Mouse (Mus musculus): ENCODE results near the gene Trio. TPM values are rescaled to one million over a fixed set of nuclear protein-coding genes. Genes with fewer than 3 reads are reported as not detected.

The Trio gene
- polyA plus RNA-seq, 1 experiment = 56.3 TPM

DNA sequence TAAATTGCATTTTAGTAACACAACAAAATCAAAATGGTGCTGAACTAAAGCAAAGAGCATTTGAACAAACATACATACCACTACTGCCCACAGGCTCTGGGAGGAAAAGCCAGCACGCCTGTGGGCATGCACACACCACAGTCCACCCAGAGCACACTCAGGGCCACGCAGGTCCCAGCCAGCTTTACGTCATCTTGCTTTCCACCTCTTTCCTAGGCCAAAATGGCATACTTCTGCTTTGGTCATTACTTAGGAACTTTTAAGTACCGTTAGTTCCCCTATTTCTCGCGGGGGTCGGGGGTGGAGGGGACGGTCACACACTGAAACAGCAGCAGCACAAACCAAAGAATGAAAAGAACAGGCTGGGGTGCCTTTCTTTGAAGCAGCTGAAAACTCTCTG lies 242.6 kb downstream of the Trio start:
- no peak overlapping the region for H3ac ChIP-seq (ENCODE audit: control insufficient read depth, insufficient read length)
- peaks cover 22% of the 10 kb centered on the region for H3K36me3 ChIP-seq (ENCODE audit: control insufficient read depth, insufficient read depth)
- no peaks in the 10 kb centered on the region for H3K27me3 ChIP-seq (ENCODE audit: control insufficient read depth, insufficient read depth, insufficient read length)
- peak overlapping the region; percentile 92 for H3K4me2 ChIP-seq (ENCODE audit: low read depth)
- no peaks in the 10 kb centered on the region for H3K79me2 ChIP-seq (ENCODE audit: control insufficient read depth, insufficient read depth)
- TF ChIP-seq POLR2A (IDR thresholded peaks at IDR 0.05; ENCODE audit: insufficient read length, low read depth) (peak; percentile 41), MYOD1 (IDR thresholded peaks at IDR 0.05; ENCODE audit: control insufficient read depth in 1 of 3, insufficient read length in 2 of 3, low read depth in 2 of 3) (peak in 1 of 3 experiments; percentile 2), SRF (IDR thresholded peaks at IDR 0.05; ENCODE audit: control insufficient read depth, insufficient read length, low read depth) (no peak), POLR2AphosphoS2 (IDR thresholded peaks at IDR 0.05; ENCODE audit: insufficient read length, low read depth) (peak; percentile 74)
- H3K4me3 ChIP-seq = peak overlapping the region; percentile 5

GRCm38 (mm10) chr15:27782383-27783036 lies 243.1 kb downstream of the Trio start:
- Histone ChIP-seq H3K79me2 (ENCODE audit: control insufficient read depth, insufficient read depth) (no peaks in the 10 kb centered on the region), H3K4me3 (peak overlapping the region; percentile 5), H3K4me2 (ENCODE audit: low read depth) (peak overlapping the region; percentile 92), H3K36me3 (ENCODE audit: control insufficient read depth, insufficient read depth) (peaks cover 18% of the 10 kb centered on the region), H3ac (ENCODE audit: control insufficient read depth, insufficient read length) (no peak overlapping the region), H3K27me3 (ENCODE audit: control insufficient read depth, insufficient read depth, insufficient read length) (no peaks in the 10 kb centered on the region)
- TF ChIP-seq MYOG (IDR thresholded peaks at IDR 0.05; ENCODE audit: control insufficient read depth in 1 of 3, insufficient read depth in 1 of 3, insufficient read length in 2 of 3, low read depth in 2 of 3) = no peak
- TF ChIP-seq MAX (IDR thresholded peaks at IDR 0.05; ENCODE audit: low read depth) = peak; percentile 21
- TF ChIP-seq SRF (IDR thresholded peaks at IDR 0.05; ENCODE audit: control insufficient read depth, insufficient read length, low read depth) = no peak
- TF ChIP-seq MYOD1 (IDR thresholded peaks at IDR 0.05; ENCODE audit: control insufficient read depth in 1 of 3, insufficient read length in 2 of 3, low read depth in 2 of 3) = no peak
- peak; percentile 11 for TF ChIP-seq TCF12 (IDR thresholded peaks at IDR 0.05; ENCODE audit: insufficient read depth, poor library complexity, severe bottlenecking)
- TF ChIP-seq USF1 (IDR thresholded peaks at IDR 0.05; ENCODE audit: low read depth) = peak; percentile 79
- TF ChIP-seq POLR2A (IDR thresholded peaks at IDR 0.05; ENCODE audit: insufficient read length, low read depth) = no peak
- TF ChIP-seq POLR2AphosphoS2 (IDR thresholded peaks at IDR 0.05; ENCODE audit: insufficient read length, low read depth) = no peak
- no peak for TF ChIP-seq E2F4 (IDR thresholded peaks at IDR 0.05; ENCODE audit: insufficient read depth)
- peak; percentile 46; the same call in 1 of the 2 replicates for TF ChIP-seq CEBPB (IDR thresholded peaks at IDR 0.05; ENCODE audit: insufficient read depth, poor library complexity, severe bottlenecking)
- no peak for TF ChIP-seq TCF3 (IDR thresholded peaks at IDR 0.05; ENCODE audit: insufficient read length, low read depth)
- TF ChIP-seq REST (IDR thresholded peaks at IDR 0.05; ENCODE audit: insufficient read depth, insufficient read length) = no peak

DNA sequence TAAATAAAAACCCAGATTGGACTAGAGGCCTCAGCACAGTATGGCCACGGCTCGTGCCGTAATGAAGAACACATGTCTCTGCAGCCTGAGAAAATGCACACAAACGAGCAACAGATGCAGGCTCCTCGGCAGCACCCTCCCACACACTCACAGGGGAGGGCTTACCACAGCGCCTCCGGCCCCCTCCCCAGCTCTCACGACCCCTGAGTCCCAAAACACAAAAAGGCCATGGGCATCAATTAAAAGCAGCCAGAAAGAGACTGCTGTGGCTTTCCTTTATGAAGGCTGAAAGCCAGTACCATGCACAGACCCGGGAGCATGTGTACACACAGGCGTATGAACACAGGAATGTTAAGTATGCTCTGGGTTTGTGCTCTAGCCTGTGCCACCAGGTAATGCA lies 245.8 kb downstream of the Trio start:
- Histone ChIP-seq H3ac (ENCODE audit: control insufficient read depth, insufficient read length) (no peak overlapping the region), H3K27me3 (ENCODE audit: control insufficient read depth, insufficient read depth, insufficient read length) (no peaks in the 10 kb centered on the region), H3K79me2 (ENCODE audit: control insufficient read depth, insufficient read depth) (no peaks in the 10 kb centered on the region), H3K4me3 (no peak overlapping the region), H3K36me3 (ENCODE audit: control insufficient read depth, insufficient read depth) (peaks cover 23% of the 10 kb centered on the region), H3K4me2 (ENCODE audit: low read depth) (no peak overlapping the region)
- no peak for TF ChIP-seq USF1 (IDR thresholded peaks at IDR 0.05; ENCODE audit: low read depth)
- no peak for TF ChIP-seq POLR2A (IDR thresholded peaks at IDR 0.05; ENCODE audit: insufficient read length, low read depth)
- TF ChIP-seq MYOD1 (IDR thresholded peaks at IDR 0.05; ENCODE audit: control insufficient read depth in 1 of 3, insufficient read length in 2 of 3, low read depth in 2 of 3) = no peak
- TF ChIP-seq MAX (IDR thresholded peaks at IDR 0.05; ENCODE audit: low read depth) = no peak
- TF ChIP-seq REST (IDR thresholded peaks at IDR 0.05; ENCODE audit: insufficient read depth, insufficient read length) = no peak
- TF ChIP-seq CEBPB (IDR thresholded peaks at IDR 0.05; ENCODE audit: insufficient read depth, poor library complexity, severe bottlenecking) = no peak
- TF ChIP-seq SRF (IDR thresholded peaks at IDR 0.05; ENCODE audit: control insufficient read depth, insufficient read length, low read depth) = no peak
- TF ChIP-seq TCF3 (IDR thresholded peaks at IDR 0.05; ENCODE audit: insufficient read length, low read depth) = no peak

DNA sequence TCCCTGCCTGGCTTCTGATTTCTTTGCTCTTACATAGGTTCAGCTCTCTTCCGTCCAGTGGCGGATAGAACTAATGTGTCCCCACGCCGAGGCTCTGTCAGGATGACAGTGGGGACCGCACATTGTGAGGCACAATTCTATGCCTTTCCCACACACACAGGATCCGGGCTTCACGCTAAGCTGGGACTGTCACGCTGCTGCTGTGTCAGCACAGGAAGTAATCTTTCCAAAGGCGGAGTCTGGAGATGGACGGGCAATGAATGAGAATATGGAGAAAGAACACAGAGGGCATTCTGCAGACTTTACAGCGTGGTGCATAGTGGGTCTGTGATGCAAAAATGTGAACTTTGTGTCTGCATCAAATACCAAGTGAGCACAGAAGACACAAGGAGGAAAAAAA lies 246.2 kb downstream of the Trio start:
- Histone ChIP-seq H3K4me2 (ENCODE audit: low read depth) (no peak overlapping the region), H3K4me3 (no peak overlapping the region)
- TF ChIP-seq POLR2A (IDR thresholded peaks at IDR 0.05; ENCODE audit: insufficient read length, low read depth) (no peak), CEBPB (IDR thresholded peaks at IDR 0.05; ENCODE audit: insufficient read depth, poor library complexity, severe bottlenecking) (no peak), MYOG (IDR thresholded peaks at IDR 0.05; ENCODE audit: control insufficient read depth in 1 of 3, insufficient read depth in 1 of 3, insufficient read length in 2 of 3, low read depth in 2 of 3) (no peak), POLR2AphosphoS2 (IDR thresholded peaks at IDR 0.05; ENCODE audit: insufficient read length, low read depth) (no peak), REST (IDR thresholded peaks at IDR 0.05; ENCODE audit: insufficient read depth, insufficient read length) (no peak), TCF3 (IDR thresholded peaks at IDR 0.05; ENCODE audit: insufficient read length, low read depth) (no peak), TCF12 (IDR thresholded peaks at IDR 0.05; ENCODE audit: insufficient read depth, poor library complexity, severe bottlenecking) (no peak), USF1 (IDR thresholded peaks at IDR 0.05; ENCODE audit: low read depth) (no peak), MYOD1 (IDR thresholded peaks at IDR 0.05; ENCODE audit: control insufficient read depth in 1 of 3, insufficient read length in 2 of 3, low read depth in 2 of 3) (no peak), SRF (IDR thresholded peaks at IDR 0.05; ENCODE audit: control insufficient read depth, insufficient read length, low read depth) (no peak), E2F4 (IDR thresholded peaks at IDR 0.05; ENCODE audit: insufficient read depth) (no peak), MAX (IDR thresholded peaks at IDR 0.05; ENCODE audit: low read depth) (no peak)

GRCm38 (mm10) chr15:27778256-27778655 lies 247.4 kb downstream of the Trio start:
- H3K4me3 ChIP-seq = no peak overlapping the region
- H3ac ChIP-seq (ENCODE audit: control insufficient read depth, insufficient read length) = no peak overlapping the region
- peak overlapping the region; percentile 66 for H3K4me2 ChIP-seq (ENCODE audit: low read depth)
- TF ChIP-seq USF1 (IDR thresholded peaks at IDR 0.05; ENCODE audit: low read depth) = no peak
- TF ChIP-seq MYOD1 (IDR thresholded peaks at IDR 0.05; ENCODE audit: control insufficient read depth in 1 of 3, insufficient read length in 2 of 3, low read depth in 2 of 3) = peak in 1 of 3 experiments; percentile 5
- TF ChIP-seq TCF12 (IDR thresholded peaks at IDR 0.05; ENCODE audit: insufficient read depth, poor library complexity, severe bottlenecking) = no peak
- no peak for TF ChIP-seq MYOG (IDR thresholded peaks at IDR 0.05; ENCODE audit: control insufficient read depth in 1 of 3, insufficient read depth in 1 of 3, insufficient read length in 2 of 3, low read depth in 2 of 3)
- TF ChIP-seq POLR2AphosphoS2 (IDR thresholded peaks at IDR 0.05; ENCODE audit: insufficient read length, low read depth) = no peak
- no peaks in the 10 kb centered on the region for H3K27me3 ChIP-seq (ENCODE audit: control insufficient read depth, insufficient read depth, insufficient read length)
- peaks cover 28% of the 10 kb centered on the region for H3K36me3 ChIP-seq (ENCODE audit: control insufficient read depth, insufficient read depth)
- no peaks in the 10 kb centered on the region for H3K79me2 ChIP-seq (ENCODE audit: control insufficient read depth, insufficient read depth)

More for the DNA sequence above, 246.2 kb downstream of the Trio start:
- Histone ChIP-seq H3K27me3 (ENCODE audit: control insufficient read depth, insufficient read depth, insufficient read length) (no peaks in the 10 kb centered on the region), H3K36me3 (ENCODE audit: control insufficient read depth, insufficient read depth) (peaks cover 23% of the 10 kb centered on the region), H3ac (ENCODE audit: control insufficient read depth, insufficient read length) (no peak overlapping the region), H3K79me2 (ENCODE audit: control insufficient read depth, insufficient read depth) (no peaks in the 10 kb centered on the region)

All from myocyte (in vitro differentiated cells).